Mouse (Mus musculus): ENCODE data around the gene Nxph4. TPM values are rescaled to one million over a fixed set of nuclear protein-coding genes. Genes with fewer than 3 reads are reported as not detected.

The Nxph4 gene
- total RNA-seq, 2 experiments from 2014 or later, result 2.7 TPM

DNA sequence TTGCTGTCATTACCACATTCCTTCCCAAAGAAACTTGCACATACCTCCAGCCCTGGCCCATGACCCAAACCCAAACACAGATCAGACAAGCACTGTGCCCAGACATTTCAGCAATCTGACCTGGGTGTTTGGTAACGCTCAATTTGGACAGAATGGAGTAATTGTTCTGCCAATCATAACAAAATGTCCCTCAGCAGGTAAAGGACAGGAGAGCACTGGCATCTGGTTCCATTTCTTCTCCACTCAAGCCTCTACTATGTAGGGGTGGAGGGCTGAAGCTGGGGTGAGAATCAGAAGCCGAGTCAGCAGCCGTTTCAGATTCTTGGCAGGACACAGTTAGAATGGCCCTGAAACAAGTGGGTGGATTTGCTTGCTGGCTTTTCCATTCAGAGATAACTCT, 42.2 kb downstream of the Nxph4 start:
- DNase-seq (ENCODE audit: low spot score in 2 of 2), result no peak

DNA sequence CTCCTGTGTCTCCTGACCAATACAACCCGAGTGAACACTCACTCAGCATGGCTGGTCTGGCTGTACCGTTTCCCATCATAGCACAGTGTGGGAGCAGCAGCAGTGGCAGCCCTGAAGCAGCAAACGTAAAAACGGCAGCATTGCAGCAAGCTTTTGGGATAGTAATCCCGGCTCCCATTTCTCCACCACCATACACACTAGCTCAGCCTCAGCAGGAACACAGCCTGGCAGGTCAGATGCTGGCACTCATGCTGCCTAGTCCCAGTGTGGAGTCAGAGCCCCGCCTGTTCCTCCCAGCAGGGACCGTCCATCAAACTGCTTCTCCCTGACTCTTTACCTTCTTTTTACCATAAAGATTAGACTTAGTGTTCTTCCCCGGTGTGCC, 43.2 kb downstream of the Nxph4 start:
- no peak for DNase-seq (ENCODE audit: low spot score in 2 of 2)

- no peak for DNase-seq (ENCODE audit: low spot score in 2 of 2)
These were observed 43.9 kb downstream of the Nxph4 start for GRCm38 (mm10) chr10:127490160-127491127.

DNA sequence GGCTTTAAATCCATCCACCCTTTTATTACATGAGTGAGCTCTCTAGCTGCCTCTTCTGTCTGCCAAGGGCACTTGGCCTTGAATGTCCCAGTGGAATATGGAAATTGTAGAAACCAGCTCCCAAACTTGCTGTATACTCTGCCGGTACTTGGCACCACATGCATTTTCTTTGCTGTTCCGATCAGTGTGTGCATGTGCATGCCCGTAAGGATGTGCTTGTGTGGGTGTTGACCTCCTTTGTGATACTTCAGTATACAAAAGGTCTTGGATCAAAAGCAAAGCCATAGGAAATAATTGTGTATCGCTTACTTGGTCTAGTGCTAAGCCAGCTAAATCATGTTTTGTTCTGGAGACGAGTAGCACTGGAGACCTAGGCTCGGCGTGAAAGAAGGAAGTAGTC, 45.5 kb downstream of the Nxph4 start:
- no peak for DNase-seq (ENCODE audit: low spot score in 2 of 2)

DNA sequence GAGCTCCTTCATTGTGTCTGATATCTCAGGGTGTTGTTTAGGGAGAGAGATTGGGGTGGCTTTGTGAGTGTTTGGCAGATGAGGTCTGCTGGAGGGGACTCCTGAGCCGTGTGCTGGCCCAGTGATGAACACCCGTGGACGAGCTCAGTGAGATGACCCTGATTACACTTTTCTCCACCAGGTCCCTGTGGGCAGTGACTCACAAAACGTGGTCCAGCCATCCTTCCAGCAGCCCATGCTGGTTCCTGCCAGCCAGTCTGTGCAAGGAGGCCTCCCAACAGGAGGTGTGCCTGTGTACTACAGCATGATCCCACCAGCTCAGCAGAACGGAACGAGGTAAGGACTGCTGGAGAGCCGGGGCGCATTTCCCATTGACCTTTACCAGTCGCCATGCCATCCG, 49.1 kb downstream of the Nxph4 start:
- DNase-seq (ENCODE audit: low spot score in 2 of 2), result no peak

- DNase-seq (ENCODE audit: low spot score in 2 of 2), result peak in 1 of 2 experiments; percentile 42
These were observed 53.2 kb downstream of the Nxph4 start for GRCm38 (mm10) chr10:127480833-127481813.

GRCm38 (mm10) chr10:127479131-127479530, 55.2 kb downstream of the Nxph4 start:
- DNase-seq (ENCODE audit: low spot score in 2 of 2), result peak in 1 of 2 experiments; percentile 44

GRCm38 (mm10) chr10:127477301-127477700, 57.1 kb downstream of the Nxph4 start:
- DNase-seq (ENCODE audit: low spot score in 2 of 2), result no peak

- DNase-seq (ENCODE audit: low spot score in 2 of 2), result no peak
These were observed 57.8 kb downstream of the Nxph4 start for GRCm38 (mm10) chr10:127476541-127476940.

Other genes with a start within 250 kb of the Nxph4 start
- 10 to 100 TPM; 46.0 to 53.3 TPM for gene Mbd6, start 245.5 kb downstream of the Nxph4 start, total RNA-seq (2021)
- gene Mars, start 222.8 kb downstream of the Nxph4 start, total RNA-seq (2021), result 10 to 100 TPM; 56.3 to 59.4 TPM
- gene Arhgap9, start 212.6 kb downstream of the Nxph4 start, total RNA-seq (2021), result 1 to 10 TPM in 1 of 2 experiments, under 1 TPM in 1; 0.99 to 1.1 TPM
- gene Gli1, start 192.6 kb downstream of the Nxph4 start, total RNA-seq (2021), result 1 to 10 TPM; 2.0 to 3.3 TPM
- gene Inhbe, start 180.1 kb downstream of the Nxph4 start, total RNA-seq (2021), result under 1 TPM in 1 of 2 experiments, not detected in 1; 0.07 TPM
- not detected for gene Inhbc, start 164.1 kb downstream of the Nxph4 start, total RNA-seq (2021)
- 100 to 1,000 TPM; 161 to 186 TPM for gene R3hdm2, start 154.2 kb downstream of the Nxph4 start, total RNA-seq (2021)
- gene Stac3, start 32.9 kb downstream of the Nxph4 start, total RNA-seq (2021), result 1 to 10 TPM; 5.0 to 6.4 TPM
- gene Ndufa4l2, start 19.6 kb downstream of the Nxph4 start, total RNA-seq (2021), result 1 to 10 TPM; 4.8 to 6.9 TPM
- gene Shmt2, start 12.1 kb downstream of the Nxph4 start, total RNA-seq (2021), result 10 to 100 TPM; 33.0 to 35.5 TPM
- gene Lrp1, start 86.6 kb upstream of the Nxph4 start, total RNA-seq (2021), result 100 to 1,000 TPM; 287 to 301 TPM
- 1 to 10 TPM; 6.1 to 6.2 TPM for gene Stat6, start 108.4 kb upstream of the Nxph4 start, total RNA-seq (2021)
- 1 to 10 TPM; 3.5 to 5.7 TPM for gene Nemp1, start 132.3 kb upstream of the Nxph4 start, total RNA-seq (2021)
- gene Nab2, start 134.0 kb upstream of the Nxph4 start, total RNA-seq (2021), result 10 to 100 TPM; 33.3 to 36.9 TPM
- under 1 TPM; 0.48 to 0.76 TPM for gene Myo1a, start 170.6 kb upstream of the Nxph4 start, total RNA-seq (2021)
- 1 to 10 TPM; 5.2 to 6.3 TPM for gene Tac2, start 189.9 kb upstream of the Nxph4 start, total RNA-seq (2021)
- 1 to 10 TPM; 9.1 to 9.5 TPM for gene Zbtb39, start 205.0 kb upstream of the Nxph4 start, total RNA-seq (2021)
- 1 to 10 TPM; 1.6 TPM for gene Gpr182, start 217.2 kb upstream of the Nxph4 start, total RNA-seq (2021)
- gene Rdh1, start 225.2 kb upstream of the Nxph4 start, total RNA-seq (2021), result under 1 TPM; 0.09 to 0.24 TPM
- under 1 TPM; 0.25 to 0.76 TPM for gene Rdh16f1, start 225.2 kb upstream of the Nxph4 start, total RNA-seq (2021)
- gene Rdh9, start 241.8 kb upstream of the Nxph4 start, total RNA-seq (2021), result not detected

Measured in layer of hippocampus, postnatal 14 days (tissue).